Mouse (Mus musculus) c-Kit-positive CD71-positive TER-119-negative erythroid progenitor cells, embryonic 14.5 days (primary cell): ENCODE data around the gene Lif.

Experiments used
- DNase-seq: peaks from one replicate; pipeline ENCODE4 v3.0.0-alpha.2; 2013; ENCODE audit warnings: low read depth

Gene Lif

DNA sequence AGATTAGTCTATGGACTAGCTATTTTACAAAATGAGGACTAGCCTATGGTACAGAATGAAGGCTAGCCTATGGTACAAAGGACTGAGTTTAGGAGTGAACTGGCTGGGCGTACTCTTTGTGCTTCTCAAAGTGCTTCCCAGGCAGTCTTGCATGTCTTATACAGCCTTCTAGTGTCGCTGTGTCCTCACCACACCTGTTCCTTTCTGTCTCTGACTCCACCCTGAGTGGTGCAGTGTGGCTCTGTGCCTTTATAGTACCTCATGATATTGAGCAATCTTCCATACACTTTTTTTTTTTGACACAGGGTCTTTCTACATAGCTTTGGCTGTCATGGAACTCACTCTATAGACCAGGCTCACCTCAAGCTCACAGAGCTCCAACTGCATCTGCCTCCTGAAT, 25.9 kb upstream of the Lif start:
- no peak for DNase-seq

DNA sequence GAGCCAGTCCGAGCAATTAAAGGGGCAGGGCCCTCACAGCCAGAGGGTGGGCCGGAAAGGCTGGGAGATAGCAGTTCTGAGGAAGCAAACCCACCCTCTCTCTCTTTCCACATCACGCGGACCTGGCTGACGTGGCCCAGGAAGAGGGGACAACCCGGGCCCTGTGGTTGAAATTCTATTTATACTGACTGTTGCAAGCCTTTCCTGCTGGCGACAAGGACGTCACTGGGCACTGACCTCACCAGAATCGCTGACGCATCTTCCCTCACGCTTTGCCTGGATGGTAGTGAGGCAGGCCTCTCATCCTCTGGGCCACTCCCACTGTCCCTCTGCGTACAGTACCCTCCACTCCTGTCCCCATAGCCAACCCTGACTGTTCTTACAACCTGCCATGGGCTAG, 24.7 kb upstream of the Lif start:
- no peak for DNase-seq

DNA sequence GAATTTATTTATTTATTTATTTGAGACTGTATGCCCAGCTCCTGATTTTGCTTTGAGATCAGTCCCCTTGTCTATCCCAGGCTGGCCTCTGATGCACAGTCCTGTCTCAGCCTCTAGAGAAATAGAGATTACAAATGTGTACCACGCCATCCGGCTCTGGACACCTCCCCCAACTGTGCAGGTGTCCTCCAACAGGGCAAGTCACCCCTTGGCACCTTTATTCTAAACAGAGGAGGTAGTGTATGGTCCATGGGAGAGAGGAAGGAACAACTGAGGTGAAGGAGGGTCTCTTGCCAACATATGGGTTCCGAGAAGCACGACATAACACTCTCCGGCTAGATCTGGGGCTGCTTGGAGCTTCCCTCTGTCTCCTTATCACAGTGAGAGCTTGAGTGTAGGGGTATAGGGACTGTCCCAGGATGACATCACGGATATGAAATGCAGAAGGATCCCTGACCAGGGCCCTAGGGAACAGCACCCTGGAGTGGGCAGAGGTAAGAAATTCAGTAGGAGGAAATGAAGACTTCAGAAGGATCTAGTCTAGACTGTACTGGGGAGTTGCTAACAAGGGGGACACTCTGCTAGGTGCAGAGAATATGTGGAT, 22.2 kb upstream of the Lif start:
- no peak for DNase-seq

DNA sequence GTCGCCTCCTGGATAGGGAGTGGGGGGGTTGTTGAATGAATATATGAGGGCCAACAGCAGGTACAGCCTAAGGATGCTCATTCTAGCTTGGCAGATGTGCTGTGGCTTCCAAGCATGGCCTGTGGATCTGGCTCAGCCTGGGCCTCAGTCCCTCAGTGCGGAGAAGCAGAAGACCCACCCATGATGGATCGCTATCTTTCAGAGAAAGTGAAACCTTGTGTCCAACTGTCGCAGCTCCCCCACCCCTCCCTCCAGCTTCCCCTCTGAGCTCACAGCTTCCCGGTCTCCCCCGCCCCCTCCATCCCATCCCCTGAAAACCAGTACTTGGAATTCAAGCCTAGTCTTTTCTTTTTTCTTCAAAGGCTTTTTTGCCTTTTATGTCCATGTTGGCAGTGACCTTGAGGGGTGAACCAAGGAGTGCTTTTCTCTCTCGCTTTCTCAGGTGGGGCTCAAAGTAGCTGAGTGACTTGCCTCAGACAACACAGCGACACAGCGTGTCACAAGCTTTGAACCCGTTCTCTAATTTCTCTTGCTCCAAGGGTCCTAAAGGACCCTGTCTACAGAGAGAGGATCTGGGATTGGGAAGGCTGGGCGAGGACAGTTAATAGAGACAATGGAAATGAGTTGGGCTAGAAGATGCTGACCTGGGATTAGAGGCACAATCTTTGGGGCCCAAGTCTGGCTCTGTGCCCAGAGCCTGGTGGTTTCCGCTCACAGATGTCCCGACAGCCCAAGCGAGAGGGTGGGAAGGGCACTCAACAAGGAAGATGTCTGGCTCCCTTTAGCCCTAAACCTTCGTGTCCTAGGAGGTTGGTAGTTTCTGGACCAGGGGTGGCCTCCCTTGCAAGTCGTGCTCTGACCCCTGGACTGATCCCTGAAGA, 21.5 kb upstream of the Lif start, which contains the start of gene Osm:
TSS of gene Osm (plus strand) at position 756 of the 881 bp plus-strand sequence.
- DNase-seq, result no peak

DNA sequence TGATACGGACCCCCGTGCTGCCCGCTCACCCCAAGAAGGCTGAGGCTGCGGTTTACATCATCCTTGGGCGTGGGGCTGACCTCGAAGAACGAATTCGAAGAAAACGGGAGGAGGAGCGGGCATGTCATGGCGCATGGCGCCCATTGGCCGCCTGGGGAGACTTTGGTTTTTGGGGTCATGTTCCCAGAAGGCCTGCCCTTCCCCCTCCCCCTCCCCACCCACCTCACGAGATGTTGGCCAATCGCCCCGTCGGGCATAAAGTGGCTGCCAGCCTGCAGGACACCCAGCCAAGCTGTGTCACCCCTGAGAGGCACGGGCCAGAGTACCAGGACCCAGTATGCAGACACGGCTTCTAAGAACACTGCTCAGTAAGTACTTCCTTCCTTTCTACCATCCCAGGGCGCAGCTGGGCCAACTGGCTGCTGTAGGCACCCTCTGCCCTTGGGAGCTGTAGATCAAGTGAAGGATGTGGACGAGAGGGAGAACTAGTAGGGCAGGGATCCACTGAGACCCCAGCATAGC, 20.8 kb upstream of the Lif start:
- DNase-seq, result no peak

DNA sequence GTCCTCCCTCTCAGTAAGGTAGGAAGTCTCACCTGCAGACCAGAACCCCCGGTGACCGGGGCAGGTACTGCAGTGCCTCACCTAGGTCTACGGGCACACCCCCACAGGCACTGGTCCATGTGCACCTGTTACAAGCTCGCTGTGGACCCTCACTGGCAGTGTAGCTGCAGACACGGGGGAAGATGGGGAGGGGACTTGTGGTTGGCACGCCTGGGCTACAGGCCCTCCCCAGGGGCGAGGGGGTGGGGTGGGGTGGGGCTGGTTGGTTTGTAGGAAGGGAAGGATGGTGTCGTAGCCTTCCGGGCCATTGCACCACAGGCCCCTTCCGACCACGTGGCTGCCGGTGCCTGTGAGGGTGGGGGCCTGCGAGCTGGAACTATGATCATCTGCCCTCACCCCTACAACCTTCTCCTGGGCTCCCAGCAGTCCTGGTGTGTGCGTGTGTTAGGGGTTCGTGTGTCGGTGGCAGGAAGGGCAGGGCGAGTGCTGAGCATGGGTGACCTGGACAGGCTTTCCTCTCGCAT, 19.9 kb upstream of the Lif start:
- DNase-seq, result no peak

DNA sequence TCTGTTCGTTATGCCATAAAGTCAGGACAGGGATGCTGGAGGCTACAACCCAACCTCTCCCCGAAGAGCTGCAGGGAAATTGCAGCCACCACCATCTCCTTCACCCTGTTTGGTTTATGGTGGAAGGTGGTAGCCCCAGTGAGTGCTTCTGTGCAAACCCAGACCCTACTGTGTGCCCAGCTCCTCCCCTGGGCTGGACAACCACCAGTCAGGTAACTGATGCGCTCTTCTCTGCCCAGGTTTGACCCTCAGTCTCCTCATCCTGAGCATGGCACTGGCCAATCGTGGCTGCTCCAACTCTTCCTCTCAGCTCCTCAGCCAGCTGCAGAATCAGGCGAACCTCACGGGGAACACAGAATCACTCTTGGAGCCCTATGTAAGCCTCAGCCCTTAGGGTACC, 19.2 kb upstream of the Lif start:
- no peak for DNase-seq

DNA sequence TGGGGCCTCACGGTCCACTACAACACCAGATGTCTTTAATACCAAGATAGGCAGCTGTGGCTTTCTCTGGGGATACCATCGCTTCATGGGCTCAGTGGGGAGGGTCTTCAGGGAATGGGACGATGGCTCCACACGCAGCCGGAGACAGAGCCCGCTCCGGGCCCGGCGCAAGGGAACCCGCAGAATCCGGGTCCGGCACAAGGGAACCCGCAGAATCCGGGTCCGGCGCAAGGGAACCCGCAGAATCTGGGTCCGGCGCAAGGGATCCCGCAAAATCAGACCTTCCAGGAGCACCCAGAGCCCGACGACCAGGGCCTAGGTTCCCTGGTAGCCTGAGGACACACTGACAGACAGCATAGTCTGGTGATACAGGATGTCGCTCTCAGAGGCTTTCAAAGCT, 17.7 kb upstream of the Lif start:
- no peak for DNase-seq

DNA sequence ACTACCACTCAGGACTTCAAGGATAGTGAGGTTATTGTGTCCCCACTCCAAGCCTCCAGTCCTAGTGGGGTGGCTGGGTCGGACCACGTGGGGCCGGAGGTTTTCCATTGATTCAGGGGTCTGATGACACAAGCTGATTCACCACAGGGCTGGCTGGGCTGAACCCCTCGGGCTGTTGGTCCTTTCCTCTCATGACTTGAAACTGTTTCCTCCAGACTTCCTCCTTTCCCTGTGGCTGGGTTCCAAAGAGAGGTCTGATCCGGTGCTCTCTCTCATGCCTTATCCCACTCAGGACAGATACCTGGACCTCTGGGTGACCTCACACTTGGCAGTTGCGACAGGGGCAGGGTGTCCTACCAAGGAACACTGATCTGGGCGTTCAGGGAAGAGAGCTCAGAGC, 17.2 kb upstream of the Lif start:
- DNase-seq, result no peak

DNA sequence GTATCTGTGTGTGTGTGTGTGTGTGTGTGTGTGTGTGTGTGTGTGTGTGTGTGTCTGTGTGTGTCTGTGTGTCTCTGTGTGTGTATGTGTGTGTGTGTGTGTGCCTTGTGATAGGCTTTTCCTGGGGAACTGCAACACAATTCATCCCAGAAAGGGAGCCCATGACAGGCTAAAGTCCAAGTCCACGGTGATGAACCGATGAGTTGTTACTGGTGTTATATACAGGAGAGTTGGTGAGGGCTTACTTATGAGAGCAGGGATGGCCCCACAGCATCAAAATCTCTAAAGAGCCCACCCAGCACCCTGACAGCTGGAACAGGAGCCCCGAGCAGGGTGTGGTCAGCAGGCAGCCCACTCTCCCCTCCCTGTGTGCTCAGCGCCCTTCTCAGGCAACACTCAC, 16.2 kb upstream of the Lif start:
- DNase-seq, result no peak

DNA sequence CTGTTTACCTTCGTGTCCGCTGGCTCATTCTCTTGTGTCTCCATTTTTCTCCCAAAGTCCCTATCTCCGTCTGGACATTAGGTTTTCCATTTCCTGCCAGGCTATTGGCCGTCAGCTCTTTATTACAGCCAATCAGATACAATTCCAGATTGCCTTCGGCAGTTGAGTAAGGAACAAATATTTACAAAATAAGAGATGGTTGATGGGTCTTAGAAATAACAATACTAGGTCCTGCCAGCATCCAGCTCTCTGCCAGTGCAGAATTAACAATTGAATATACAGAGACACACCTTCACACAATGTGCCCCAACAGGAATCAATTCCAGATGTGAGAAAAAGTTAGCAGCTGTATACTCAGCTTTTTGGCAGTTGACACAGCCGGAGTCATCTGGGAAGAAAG, 11.2 kb upstream of the Lif start:
- DNase-seq, result no peak

DNA sequence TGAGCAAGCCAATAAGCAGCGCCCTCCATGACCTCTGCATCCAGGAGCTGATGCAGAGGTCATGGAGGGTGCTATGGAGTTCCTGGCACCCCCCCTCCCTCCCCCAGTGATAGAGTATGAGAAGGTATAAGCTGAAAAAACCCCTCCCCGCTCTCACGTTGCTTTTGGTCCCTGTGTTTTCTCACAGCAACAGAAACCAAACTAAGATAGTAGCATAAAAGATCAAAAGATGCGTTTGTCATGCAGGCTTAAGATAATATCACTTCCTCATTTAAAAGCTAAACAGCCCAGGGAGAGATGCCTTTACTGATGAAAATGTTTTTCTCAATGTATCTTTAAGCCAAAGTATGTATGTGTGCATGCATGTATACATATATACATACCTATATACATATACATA, 10.7 kb upstream of the Lif start:
- no peak for DNase-seq

DNA sequence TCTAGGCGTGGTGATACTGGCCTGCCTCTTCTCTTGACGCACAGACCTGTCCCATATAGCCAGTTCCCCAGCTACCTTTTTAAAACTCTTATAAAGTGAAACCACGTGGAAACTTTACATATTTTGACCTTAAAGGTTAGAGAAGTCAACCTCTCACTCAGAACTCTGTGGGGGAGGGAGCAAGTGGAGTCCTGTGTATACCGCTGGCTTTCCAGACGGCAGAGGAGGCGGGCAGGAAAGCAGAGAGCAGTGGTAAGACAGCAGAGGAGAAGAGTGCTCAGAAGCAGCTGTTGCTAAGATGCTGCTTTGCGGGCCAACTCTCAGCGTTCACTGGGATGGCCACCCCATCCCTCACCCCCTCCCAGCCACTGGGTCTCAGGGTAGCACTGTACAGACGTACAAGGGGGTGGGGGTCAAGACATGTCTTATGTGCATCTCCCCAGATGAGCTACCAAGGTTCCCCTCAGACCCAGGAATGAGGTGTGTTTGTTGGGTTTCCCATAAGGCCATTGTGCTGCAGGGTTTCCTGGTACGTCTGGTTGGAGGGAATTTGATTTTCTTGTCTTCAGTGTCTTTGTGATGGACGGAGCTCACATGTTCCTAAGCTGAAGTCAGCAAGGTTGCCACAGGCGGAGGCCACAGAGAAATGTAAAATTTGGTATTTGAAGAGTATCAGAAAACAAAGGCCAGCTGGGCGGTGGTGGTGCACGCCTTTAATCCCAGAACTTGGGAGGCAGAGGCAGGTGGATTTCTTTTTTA, 10.0 kb upstream of the Lif start:
- no peak for DNase-seq

DNA sequence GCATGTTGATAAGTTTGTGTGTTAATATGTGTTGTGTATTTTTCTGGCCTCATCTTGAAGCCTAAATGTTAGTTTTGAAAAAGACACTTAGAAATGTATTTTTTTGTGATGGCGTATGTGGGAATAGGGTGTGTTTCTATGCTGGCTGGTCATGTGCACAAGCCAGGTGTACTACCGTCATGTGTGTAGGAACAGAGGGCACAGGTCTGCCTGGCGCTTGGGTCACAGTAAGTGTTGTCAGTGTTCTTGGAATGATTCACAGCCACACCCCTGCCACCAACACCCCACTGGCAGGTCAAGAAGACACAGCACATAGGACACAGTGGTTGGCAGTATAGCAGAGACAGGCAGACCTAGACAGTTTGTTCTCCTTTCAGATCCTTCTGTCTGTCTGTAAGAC, 8.2 kb upstream of the Lif start:
- DNase-seq, result no peak

DNA sequence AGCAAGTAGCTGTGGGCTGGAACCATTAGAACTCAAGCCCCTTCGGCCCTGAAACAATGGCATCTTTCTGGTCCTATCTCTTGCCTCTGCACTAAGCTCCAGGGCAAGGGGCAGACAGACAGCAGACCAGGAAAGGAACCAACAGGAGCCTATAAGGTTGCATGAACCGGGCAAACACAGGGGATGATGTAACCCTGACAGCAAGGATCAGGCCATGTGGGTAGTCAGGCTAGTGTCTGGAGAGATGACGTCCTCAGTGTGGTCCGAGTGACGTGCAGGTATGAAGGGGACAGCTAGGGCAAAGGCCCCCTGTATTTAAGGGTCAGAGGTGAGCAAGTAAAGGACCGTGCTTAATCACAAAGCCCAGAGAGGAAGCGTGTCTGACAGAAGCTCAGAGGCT, 7.1 kb upstream of the Lif start:
- DNase-seq, result no peak

DNA sequence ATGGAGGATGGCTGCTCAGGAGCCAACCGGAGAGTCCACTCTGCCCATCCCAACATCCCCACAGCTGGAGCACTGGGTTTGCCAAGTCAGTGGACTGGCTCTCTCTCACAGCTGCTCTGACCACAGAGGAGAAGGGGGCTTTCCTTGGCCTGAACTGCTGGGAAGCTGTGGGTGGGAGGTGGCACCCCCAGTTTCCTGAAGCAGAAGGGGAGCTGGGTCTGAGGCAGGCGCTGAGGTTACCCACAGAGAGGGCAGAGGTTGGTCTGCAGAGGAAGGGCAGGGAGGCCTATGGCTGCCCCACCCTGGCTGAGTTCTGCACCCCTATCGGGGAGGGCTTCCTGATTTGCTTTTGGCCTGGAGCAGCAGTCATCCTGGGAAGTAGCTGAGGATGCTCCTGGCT, 6.0 kb upstream of the Lif start:
- DNase-seq, result no peak

DNA sequence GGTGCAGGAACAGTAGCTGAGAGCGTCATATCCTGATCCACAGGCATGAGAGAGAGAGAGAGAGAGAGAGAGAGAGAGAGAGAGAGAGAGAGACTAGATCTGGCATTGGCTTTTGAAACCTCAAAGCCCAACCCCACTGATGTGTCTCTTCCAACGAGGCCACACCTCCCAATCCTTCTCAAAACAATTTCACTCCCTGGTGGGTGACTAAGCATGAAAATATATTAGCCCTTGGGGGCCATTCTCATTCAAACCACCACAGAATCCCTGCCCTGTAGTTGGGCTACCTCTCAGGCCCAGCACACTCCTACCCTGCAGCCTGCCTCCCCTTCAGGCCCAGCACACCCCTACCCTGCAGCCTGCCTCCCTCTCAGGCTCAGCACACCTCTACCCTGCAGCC, 4.5 kb upstream of the Lif start:
- DNase-seq, result no peak

DNA sequence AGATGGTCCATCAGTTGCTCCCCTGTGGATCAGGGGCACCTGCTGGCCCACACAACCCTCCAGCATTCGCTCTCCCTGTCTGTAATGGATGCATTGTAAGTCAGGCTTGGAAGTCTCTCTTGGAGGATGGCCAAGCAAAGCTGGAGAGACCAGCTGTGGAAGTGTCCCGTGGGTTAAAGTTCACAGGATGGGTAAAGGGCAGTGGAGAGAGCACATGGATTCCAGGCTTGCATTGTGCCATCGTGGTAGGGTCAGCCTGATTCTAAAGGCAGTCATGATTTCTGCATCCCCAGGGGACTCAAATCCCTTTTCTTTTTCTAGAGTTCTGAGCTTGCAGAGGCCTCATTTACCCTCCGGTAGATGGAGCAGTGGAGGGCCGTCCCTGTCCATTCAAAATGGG, 399 bp downstream of the Lif start:
- no peak for DNase-seq

DNA sequence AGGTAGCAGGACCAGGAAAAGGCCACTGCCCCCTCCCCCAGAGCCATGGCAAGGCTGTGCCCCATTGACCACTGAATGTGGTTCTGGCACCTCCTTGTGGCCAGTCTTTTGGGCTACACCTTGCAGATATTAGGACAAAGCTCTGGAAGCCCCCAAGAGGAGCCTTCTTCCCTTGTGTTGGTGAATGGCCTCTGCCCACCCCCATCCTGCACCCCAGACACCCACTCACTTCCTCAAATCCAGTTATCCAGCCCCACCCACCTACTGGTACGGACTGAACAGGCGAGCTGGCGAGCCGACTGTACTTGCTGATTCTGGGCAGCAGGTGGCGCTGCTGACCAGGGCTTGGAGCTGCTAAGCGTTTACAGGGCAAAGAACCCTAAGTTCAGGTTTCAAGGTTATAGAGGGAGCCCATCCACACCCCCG, 1.3 kb downstream of the Lif start:
- peak; percentile 67 for DNase-seq

DNA sequence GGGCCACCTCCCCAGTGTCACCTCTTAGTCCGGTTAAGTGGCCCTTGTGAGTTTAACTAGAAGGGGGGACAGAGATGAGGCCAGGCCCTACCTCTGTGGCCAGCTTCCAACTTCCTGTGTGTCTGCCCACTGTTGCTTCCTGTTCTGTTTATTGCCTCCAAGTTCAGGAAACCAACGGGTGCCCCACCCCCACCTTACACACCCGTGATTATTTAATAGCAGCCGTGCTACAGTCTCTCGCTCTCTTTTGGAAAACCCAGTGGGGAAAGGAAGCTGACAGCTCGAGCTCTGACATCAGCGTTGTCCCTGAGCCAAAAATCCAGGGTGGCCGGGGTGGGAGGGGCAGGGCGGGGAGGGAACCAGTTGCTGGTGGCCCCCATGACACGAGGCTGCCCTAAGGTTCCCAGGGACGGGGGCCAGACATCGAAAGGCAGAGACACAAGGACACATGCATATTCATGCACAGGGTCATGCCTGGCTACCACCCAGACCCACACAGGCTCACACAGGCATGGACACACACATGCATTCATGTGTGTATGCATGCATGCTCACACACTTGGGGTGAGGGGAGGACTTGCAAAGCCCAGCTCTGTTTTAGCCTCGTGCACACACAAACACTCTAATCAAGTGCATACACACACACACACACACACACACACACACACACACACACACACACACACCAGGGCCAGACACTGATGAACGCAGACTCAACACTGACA, 3.3 kb downstream of the Lif start:
- no peak for DNase-seq

DNA sequence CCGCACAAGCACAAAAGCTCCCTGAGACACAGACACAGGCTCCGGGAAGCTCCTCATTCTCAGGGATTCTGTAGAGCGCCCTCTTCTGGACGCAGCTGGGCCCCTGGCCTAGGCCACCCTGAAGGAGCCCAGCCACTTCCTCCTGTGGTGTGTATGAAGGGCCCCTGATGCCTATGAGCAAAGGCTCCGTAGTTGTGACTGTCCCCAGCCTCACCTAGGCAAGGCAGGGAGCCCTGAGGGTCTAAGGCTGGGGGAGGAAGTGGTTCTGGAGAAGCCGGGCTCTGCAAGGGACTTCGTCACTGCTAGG, 3.8 kb downstream of the Lif start:
- peak; percentile 52 for DNase-seq

DNA sequence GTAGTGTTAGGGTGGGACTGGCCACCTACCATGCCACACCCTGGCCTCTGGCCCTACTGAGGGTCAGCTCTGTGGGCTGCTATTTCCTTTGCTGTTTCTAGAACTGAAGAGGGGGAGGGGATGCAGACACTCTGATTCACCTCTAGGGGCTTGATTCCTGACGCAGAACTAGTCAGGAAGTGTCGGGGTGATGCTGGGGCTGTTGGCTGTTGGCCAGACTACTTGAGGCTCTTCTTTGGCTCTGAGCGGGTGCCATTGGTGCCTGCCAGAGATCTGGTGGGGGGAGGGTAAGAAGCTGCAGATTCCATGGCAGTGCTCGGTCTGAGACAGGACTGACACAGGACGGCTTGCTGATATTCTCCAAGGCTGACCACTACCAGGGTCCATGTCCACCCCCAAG, 4.6 kb downstream of the Lif start:
- DNase-seq, result no peak
